Mouse (Mus musculus) embryonic facial prominence, embryonic 10.5 days (tissue): ENCODE data around the gene Ptpn23. TPM values are rescaled to one million over a fixed set of nuclear protein-coding genes. Genes with fewer than 3 reads are reported as not detected.
"Not testable (repeated sequence)": the region's sequence is repeated elsewhere in the genome, so short reads cannot be mapped to it uniquely, and the experiment has no call there.

Source experiments
- DNase-seq: peaks from one replicate; pipeline ENCODE4 v3.0.0-alpha.2; 2017; ENCODE audit warnings: low spot score
- H3K27ac ChIP-seq: fragments of 300-500 bp; sonication (generic); replicated peaks from 2 replicates; pipeline ENCODE4 v1.5.1; 2016; ENCODE audit warnings: mild to moderate bottlenecking
- H3K27me3 ChIP-seq: fragments of 300-500 bp; sonication (generic); replicated peaks from 2 replicates; pipeline ENCODE4 v1.6.1; 2016; ENCODE audit warnings: low read depth, mild to moderate bottlenecking; ENCODE audit not compliant: poor library complexity, severe bottlenecking
- H3K36me3 ChIP-seq: fragments of 300-500 bp; sonication (generic); replicated peaks from 2 replicates; pipeline ENCODE4 v1.6.1; 2016; ENCODE audit warnings: mild to moderate bottlenecking, moderate library complexity
- H3K4me1 ChIP-seq: fragments of 300-500 bp; sonication (generic); 2 replicates; pipeline ENCODE4 v1.6.1; 2016
- H3K4me3 ChIP-seq: fragments of 300-500 bp; sonication (generic); 2 replicates; pipeline ENCODE4 v1.5.1; 2016; ENCODE audit warnings: mild to moderate bottlenecking, moderate library complexity
- H3K9me3 ChIP-seq: fragments of 300-500 bp; sonication (generic); 2 replicates; pipeline ENCODE4 v1.6.1; 2016; ENCODE audit warnings: mild to moderate bottlenecking
- WGBS: fragments of 180-500 bp; shearing (Covaris S2); methylation state at CpG from one replicate; pipeline ENCODE4 v1.1.7; 2016; 5-methylcytosine and 5-hydroxymethylcytosine counted together
- polyA plus RNA-seq: library from polyadenylated mRNA; unstranded; fragments of >200 nt; fragmentation: Nextera tagmentation; extraction: Ambion mirVana; gene quantifications from 2 replicates; pipeline ENCODE4 v1.2.1, GENCODE M21; 2016

The Ptpn23 gene
- polyA plus RNA-seq, 1 experiment from 2014 or later, result 15.5 TPM

GRCm38 (mm10) chr9:110410908-110411887 is 3.2 kb upstream of the Ptpn23 start:
- Histone ChIP-seq H3K36me3 (no peaks in the 10 kb centered on the region), H3K27me3 (no peaks in the 10 kb centered on the region), H3K27ac (no peak overlapping the region), H3K4me3 (no peak overlapping the region), H3K9me3 (no peaks in the 10 kb centered on the region), H3K4me1 (peaks cover 24% of the 10 kb centered on the region)
- peak; percentile 85 for DNase-seq
- 44% methylated on average over 6 of the region's 6 CpGs for WGBS

- DNase-seq, result no peak
- peak overlapping the region; percentile 90 for H3K27ac ChIP-seq
Measured at GRCm38 (mm10) chr9:110407311-110408098, 508 bp downstream of the Ptpn23 start.

GRCm38 (mm10) chr9:110403240-110403639 is 4.8 kb downstream of the Ptpn23 start:
- DNase-seq, H3K9me3 ChIP-seq, H3K27me3 ChIP-seq, H3K27ac ChIP-seq, H3K4me3 ChIP-seq: not testable (repeated sequence)
- 93% methylated on average over 4 of the region's 4 CpGs for WGBS
- H3K36me3 ChIP-seq, result peaks cover 57% of the 10 kb centered on the region
- peaks cover 13% of the 10 kb centered on the region for H3K4me1 ChIP-seq

More at GRCm38 (mm10) chr9:110407311-110408098, 508 bp downstream of the Ptpn23 start:
- no peaks in the 10 kb centered on the region for H3K27me3 ChIP-seq
- H3K9me3 ChIP-seq, result no peaks in the 10 kb centered on the region
- H3K4me1 ChIP-seq, result peaks cover 24% of the 10 kb centered on the region
- H3K36me3 ChIP-seq, result peaks cover 22% of the 10 kb centered on the region
- WGBS, result 2% methylated on average over 41 of the region's 41 CpGs
- H3K4me3 ChIP-seq, result peak overlapping the region; percentile 88

- no peak for DNase-seq
- Histone ChIP-seq H3K27me3 (no peaks in the 10 kb centered on the region), H3K36me3 (peaks cover 62% of the 10 kb centered on the region), H3K27ac (no peak overlapping the region), H3K4me3 (no peak overlapping the region), H3K4me1 (peaks cover 13% of the 10 kb centered on the region), H3K9me3 (no peaks in the 10 kb centered on the region)
- 95% methylated on average over 2 of the region's 2 CpGs for WGBS
Measured at GRCm38 (mm10) chr9:110402731-110403130, 5.3 kb downstream of the Ptpn23 start.

- Histone ChIP-seq H3K36me3 (peaks cover 74% of the 10 kb centered on the region), H3K27me3 (no peaks in the 10 kb centered on the region), H3K9me3 (no peaks in the 10 kb centered on the region), H3K4me1 (no peaks in the 10 kb centered on the region), H3K27ac (no peak overlapping the region), H3K4me3 (no peak overlapping the region)
- no peak for DNase-seq
- WGBS, result 89% methylated on average over 5 of the region's 5 CpGs
Measured at GRCm38 (mm10) chr9:110400650-110401049, 7.4 kb downstream of the Ptpn23 start.

- Histone ChIP-seq H3K36me3 (peaks cover 95% of the 10 kb centered on the region), H3K4me1 (no peaks in the 10 kb centered on the region), H3K27ac (no peak overlapping the region), H3K4me3 (no peak overlapping the region), H3K27me3 (no peaks in the 10 kb centered on the region), H3K9me3 (no peaks in the 10 kb centered on the region)
- WGBS, result 93% methylated on average over 4 of the region's 4 CpGs
- DNase-seq, result no peak
Measured at GRCm38 (mm10) chr9:110393295-110393694, 14.7 kb downstream of the Ptpn23 start.

- Histone ChIP-seq H3K27me3 (no peaks in the 10 kb centered on the region), H3K4me3 (no peak overlapping the region), H3K36me3 (peaks cover 98% of the 10 kb centered on the region), H3K27ac (no peak overlapping the region), H3K4me1 (no peaks in the 10 kb centered on the region), H3K9me3 (no peaks in the 10 kb centered on the region)
- WGBS, result 93% methylated on average over 3 of the region's 3 CpGs
- DNase-seq, result no peak
Measured at GRCm38 (mm10) chr9:110390843-110391242, 17.2 kb downstream of the Ptpn23 start.

- Histone ChIP-seq H3K27ac (no peak overlapping the region), H3K36me3 (peaks cover 100% of the 10 kb centered on the region), H3K4me3 (no peak overlapping the region), H3K27me3 (no peaks in the 10 kb centered on the region), H3K9me3 (no peaks in the 10 kb centered on the region), H3K4me1 (no peaks in the 10 kb centered on the region)
- DNase-seq, result no peak
- 95% methylated on average over 7 of the region's 7 CpGs for WGBS
Measured at GRCm38 (mm10) chr9:110388011-110388410, 20.0 kb downstream of the Ptpn23 start.

GRCm38 (mm10) chr9:110384369-110384929 is 23.6 kb downstream of the Ptpn23 start:
- 84% methylated on average over 7 of the region's 7 CpGs for WGBS
- no peak for DNase-seq
- Histone ChIP-seq H3K27ac (no peak overlapping the region), H3K36me3 (peaks cover 100% of the 10 kb centered on the region), H3K4me3 (no peak overlapping the region), H3K4me1 (peaks cover 9% of the 10 kb centered on the region; the same call in 1 of the 2 replicates), H3K9me3 (no peaks in the 10 kb centered on the region), H3K27me3 (no peaks in the 10 kb centered on the region)

GRCm38 (mm10) chr9:110381292-110381691 is 26.7 kb downstream of the Ptpn23 start:
- Histone ChIP-seq H3K36me3 (peaks cover 100% of the 10 kb centered on the region), H3K27ac (no peak overlapping the region), H3K27me3 (no peaks in the 10 kb centered on the region), H3K4me3 (no peak overlapping the region), H3K9me3 (no peaks in the 10 kb centered on the region), H3K4me1 (peaks cover 9% of the 10 kb centered on the region; the same call in 1 of the 2 replicates)
- 88% methylated on average over 12 of the region's 12 CpGs for WGBS
- no peak for DNase-seq

- H3K36me3 ChIP-seq, result peaks cover 100% of the 10 kb centered on the region
- no peak overlapping the region for H3K4me3 ChIP-seq
- H3K27ac ChIP-seq, result no peak overlapping the region
- 44% methylated on average over 21 of the region's 21 CpGs for WGBS
- no peaks in the 10 kb centered on the region for H3K27me3 ChIP-seq
- H3K4me1 ChIP-seq, result peaks cover 9% of the 10 kb centered on the region; the same call in 1 of the 2 replicates
- no peak for DNase-seq
- no peaks in the 10 kb centered on the region for H3K9me3 ChIP-seq
Measured at GRCm38 (mm10) chr9:110380662-110381061, 27.4 kb downstream of the Ptpn23 start.

- H3K36me3 ChIP-seq, result peaks cover 100% of the 10 kb centered on the region
- no peak for DNase-seq
- peaks cover 9% of the 10 kb centered on the region; the same call in 1 of the 2 replicates for H3K4me1 ChIP-seq
- no peaks in the 10 kb centered on the region for H3K27me3 ChIP-seq
- 96% methylated on average over 8 of the region's 8 CpGs for WGBS
- no peak overlapping the region for H3K27ac ChIP-seq
- no peak overlapping the region for H3K4me3 ChIP-seq
- no peaks in the 10 kb centered on the region for H3K9me3 ChIP-seq
Measured at GRCm38 (mm10) chr9:110379361-110379760, 28.7 kb downstream of the Ptpn23 start.
